Mouse (Mus musculus): ENCODE measurements around the gene Sla2. TPM values are rescaled to one million over a fixed set of nuclear protein-coding genes. Genes with fewer than 3 reads are reported as not detected.
"Not testable (repeated sequence)": the region's sequence is repeated elsewhere in the genome, so short reads cannot be mapped to it uniquely, and the experiment has no call there.

The Sla2 gene
- polyA plus RNA-seq, 1 experiment = not detected

GRCm38 (mm10) chr2:156894496-156895265 lies 7.7 kb upstream of the Sla2 start:
- H3K4me3 ChIP-seq (ENCODE audit: insufficient read depth, low read depth, low read length) = no peak overlapping the region
- 0 out of 2 replicates have a peak, but pooled peaks cover 2% of the 10 kb centered on the region for H3K4me1 ChIP-seq (ENCODE audit: control insufficient read depth, insufficient read depth, low read length)
- H3K27ac ChIP-seq (ENCODE audit: insufficient read depth, low read depth, low read length) = no peak overlapping the region
- 70% methylated on average over 15 of the region's 15 CpGs for WGBS
- no peak for TF ChIP-seq CTCF (IDR thresholded peaks at IDR 0.05; ENCODE audit: insufficient read depth, low read depth, low read length)
- no peak for TF ChIP-seq POLR2A (IDR thresholded peaks at IDR 0.05; ENCODE audit: insufficient read depth, low read depth, low read length)

DNA sequence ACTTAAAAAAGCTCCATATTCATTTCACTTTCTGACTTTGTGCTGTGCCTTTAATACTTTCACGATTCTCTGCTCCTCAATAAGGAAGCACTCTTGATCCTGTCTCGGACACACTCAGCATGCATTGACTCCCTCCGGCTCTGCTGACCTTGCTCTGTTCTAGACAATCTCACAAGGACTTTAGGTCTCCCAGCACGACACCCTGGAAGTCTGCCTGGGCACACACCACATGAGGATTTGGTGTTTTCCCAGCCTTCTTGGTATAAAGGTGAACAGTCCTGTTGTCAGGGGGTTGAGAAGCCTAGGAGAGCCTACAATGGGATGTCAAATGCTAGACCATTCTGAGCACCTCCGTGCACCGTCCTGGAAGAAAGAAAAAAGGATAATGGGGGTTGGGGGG lies 5.8 kb upstream of the Sla2 start:
- 74% methylated on average over 6 of the region's 6 CpGs for WGBS
- TF ChIP-seq POLR2A (IDR thresholded peaks at IDR 0.05; ENCODE audit: insufficient read depth, low read depth, low read length) (no peak), CTCF (IDR thresholded peaks at IDR 0.05; ENCODE audit: insufficient read depth, low read depth, low read length) (no peak)

DNA sequence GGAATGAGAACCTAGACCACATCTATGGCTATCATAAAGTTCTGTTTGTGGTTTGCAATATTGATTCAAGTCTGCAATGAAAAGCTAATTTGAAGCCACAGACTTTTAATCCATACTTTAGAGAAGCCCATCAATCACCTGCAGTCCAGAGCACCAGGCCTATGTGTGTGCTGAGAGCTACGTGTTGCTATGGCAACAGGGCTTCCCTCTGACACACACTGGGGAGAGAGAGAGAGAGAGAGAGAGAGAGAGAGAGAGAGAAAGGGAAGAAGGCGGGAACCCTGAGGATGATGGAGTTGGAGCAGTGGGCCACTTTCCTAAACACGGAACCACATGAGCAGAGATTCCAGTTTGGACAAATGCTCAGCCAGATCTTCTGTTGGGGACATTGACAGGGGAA lies 5.2 kb upstream of the Sla2 start:
- Histone ChIP-seq H3K4me1 (ENCODE audit: control insufficient read depth, insufficient read depth, low read length) (peaks cover 3% of the 10 kb centered on the region; the same call in 1 of the 2 replicates), H3K4me3 (ENCODE audit: insufficient read depth, low read depth, low read length) (no peak overlapping the region), H3K27ac (ENCODE audit: insufficient read depth, low read depth, low read length) (no peak overlapping the region)
- 46% methylated on average over 3 of the region's 3 CpGs for WGBS
- TF ChIP-seq CTCF (IDR thresholded peaks at IDR 0.05; ENCODE audit: insufficient read depth, low read depth, low read length) (no peak), POLR2A (IDR thresholded peaks at IDR 0.05; ENCODE audit: insufficient read depth, low read depth, low read length) (no peak)

More for the DNA sequence above, 5.8 kb upstream of the Sla2 start:
- no peak overlapping the region for H3K4me3 ChIP-seq (ENCODE audit: insufficient read depth, low read depth, low read length)
- H3K4me1 ChIP-seq (ENCODE audit: control insufficient read depth, insufficient read depth, low read length) = 0 out of 2 replicates have a peak, but pooled peaks cover 2% of the 10 kb centered on the region
- H3K27ac ChIP-seq (ENCODE audit: insufficient read depth, low read depth, low read length) = no peak overlapping the region

- 82% methylated on average over 3 of the region's 3 CpGs for WGBS
- H3K27ac ChIP-seq (ENCODE audit: insufficient read depth, low read depth, low read length) = no peak overlapping the region
- H3K4me3 ChIP-seq (ENCODE audit: insufficient read depth, low read depth, low read length) = no peak overlapping the region
- TF ChIP-seq CTCF (IDR thresholded peaks at IDR 0.05; ENCODE audit: insufficient read depth, low read depth, low read length) (no peak), POLR2A (IDR thresholded peaks at IDR 0.05; ENCODE audit: insufficient read depth, low read depth, low read length) (no peak)
- peaks cover 3% of the 10 kb centered on the region; the same call in 1 of the 2 replicates for H3K4me1 ChIP-seq (ENCODE audit: control insufficient read depth, insufficient read depth, low read length)
Observed at GRCm38 (mm10) chr2:156888490-156888889, 1.5 kb upstream of the Sla2 start.

GRCm38 (mm10) chr2:156886084-156886631 lies 834 bp downstream of the Sla2 start:
- TF ChIP-seq POLR2A (IDR thresholded peaks at IDR 0.05; ENCODE audit: insufficient read depth, low read depth, low read length) (no peak), CTCF (IDR thresholded peaks at IDR 0.05; ENCODE audit: insufficient read depth, low read depth, low read length) (no peak)
- Histone ChIP-seq H3K4me3 (ENCODE audit: insufficient read depth, low read depth, low read length) (no peak overlapping the region; the same call in 1 of the 2 replicates), H3K4me1 (ENCODE audit: control insufficient read depth, insufficient read depth, low read length) (peaks cover 3% of the 10 kb centered on the region; the same call in 1 of the 2 replicates)

DNA sequence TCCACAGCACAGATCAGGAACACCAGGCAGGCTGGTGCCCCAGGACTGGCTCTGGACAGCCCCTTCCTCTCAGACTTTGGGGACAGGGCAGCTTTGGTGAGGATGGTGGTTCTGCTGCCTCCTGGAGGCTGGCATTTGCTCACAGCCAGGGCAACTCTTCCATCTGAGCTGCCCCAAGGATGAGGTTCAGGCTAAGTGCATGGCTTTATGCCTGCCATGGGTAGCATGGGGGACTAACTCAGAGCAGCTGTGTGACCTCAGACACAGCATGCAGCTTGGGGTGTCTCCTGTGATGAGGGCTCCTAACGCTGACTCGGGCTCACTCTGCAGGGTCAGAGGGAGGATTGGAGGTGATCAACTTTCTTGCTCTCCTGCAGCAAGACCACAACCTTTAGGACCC lies 1.3 kb downstream of the Sla2 start:
- H3K4me3 ChIP-seq (ENCODE audit: insufficient read depth, low read depth, low read length); H3K27ac ChIP-seq (ENCODE audit: insufficient read depth, low read depth, low read length); H3K4me1 ChIP-seq (ENCODE audit: control insufficient read depth, insufficient read depth, low read length): not testable (repeated sequence)
- WGBS = 76% methylated on average over 2 of the region's 2 CpGs

More at GRCm38 (mm10) chr2:156886084-156886631, 834 bp downstream of the Sla2 start:
- no peak overlapping the region for H3K27ac ChIP-seq (ENCODE audit: insufficient read depth, low read depth, low read length)
- WGBS = 87% methylated on average over 10 of the region's 10 CpGs

GRCm38 (mm10) chr2:156884396-156885211 lies 2.4 kb downstream of the Sla2 start:
- H3K4me1 ChIP-seq (ENCODE audit: control insufficient read depth, insufficient read depth, low read length) = peaks cover 3% of the 10 kb centered on the region; the same call in 1 of the 2 replicates
- no peak overlapping the region for H3K4me3 ChIP-seq (ENCODE audit: insufficient read depth, low read depth, low read length)
- WGBS = 89% methylated on average over 10 of the region's 10 CpGs
- TF ChIP-seq POLR2A (IDR thresholded peaks at IDR 0.05; ENCODE audit: insufficient read depth, low read depth, low read length) = no peak
- TF ChIP-seq CTCF (IDR thresholded peaks at IDR 0.05; ENCODE audit: insufficient read depth, low read depth, low read length) = no peak
- H3K27ac ChIP-seq (ENCODE audit: insufficient read depth, low read depth, low read length) = no peak overlapping the region

- 58% methylated on average over 10 of the region's 10 CpGs for WGBS
- TF ChIP-seq POLR2A (IDR thresholded peaks at IDR 0.05; ENCODE audit: insufficient read depth, low read depth, low read length) (no peak), CTCF (IDR thresholded peaks at IDR 0.05; ENCODE audit: insufficient read depth, low read depth, low read length) (no peak)
Observed at GRCm38 (mm10) chr2:156882431-156883001, 4.5 kb downstream of the Sla2 start.

More at GRCm38 (mm10) chr2:156882431-156883001, 4.5 kb downstream of the Sla2 start:
- peaks cover 3% of the 10 kb centered on the region; the same call in 1 of the 2 replicates for H3K4me1 ChIP-seq (ENCODE audit: control insufficient read depth, insufficient read depth, low read length)
- H3K27ac ChIP-seq (ENCODE audit: insufficient read depth, low read depth, low read length) = no peak overlapping the region
- H3K4me3 ChIP-seq (ENCODE audit: insufficient read depth, low read depth, low read length) = no peak overlapping the region
